Mouse (Mus musculus): ENCODE data around the gene Ptprc.
A peak's percentile ranks its signal among the peaks of the same experiment; 100 is the strongest.

Gene Ptprc

DNA sequence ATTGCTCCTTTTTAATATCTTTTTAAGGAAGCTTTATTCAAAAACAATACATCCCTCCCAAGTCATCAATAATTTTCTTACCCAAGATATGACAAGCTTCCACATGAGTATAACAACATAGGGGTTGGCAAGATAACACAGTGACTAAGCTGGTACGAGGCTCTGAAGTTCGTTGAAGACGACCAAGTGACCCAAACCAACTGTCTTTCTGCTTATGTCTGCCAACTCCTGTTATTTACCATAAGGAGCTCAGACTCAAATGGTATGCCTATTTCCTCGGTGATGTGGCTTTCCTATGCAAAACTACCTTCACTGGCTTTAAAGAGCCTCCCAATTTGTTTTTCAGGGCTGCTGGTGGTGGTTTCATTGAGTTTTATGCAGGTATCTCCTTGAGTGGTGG is at the start of gene Ptprc:
Gene Ptprc, minus strand, starts transcription at position 215 of the 400 bp plus-strand sequence.
- no peak for DNase-seq (ENCODE audit: low read depth, low spot score)

DNA sequence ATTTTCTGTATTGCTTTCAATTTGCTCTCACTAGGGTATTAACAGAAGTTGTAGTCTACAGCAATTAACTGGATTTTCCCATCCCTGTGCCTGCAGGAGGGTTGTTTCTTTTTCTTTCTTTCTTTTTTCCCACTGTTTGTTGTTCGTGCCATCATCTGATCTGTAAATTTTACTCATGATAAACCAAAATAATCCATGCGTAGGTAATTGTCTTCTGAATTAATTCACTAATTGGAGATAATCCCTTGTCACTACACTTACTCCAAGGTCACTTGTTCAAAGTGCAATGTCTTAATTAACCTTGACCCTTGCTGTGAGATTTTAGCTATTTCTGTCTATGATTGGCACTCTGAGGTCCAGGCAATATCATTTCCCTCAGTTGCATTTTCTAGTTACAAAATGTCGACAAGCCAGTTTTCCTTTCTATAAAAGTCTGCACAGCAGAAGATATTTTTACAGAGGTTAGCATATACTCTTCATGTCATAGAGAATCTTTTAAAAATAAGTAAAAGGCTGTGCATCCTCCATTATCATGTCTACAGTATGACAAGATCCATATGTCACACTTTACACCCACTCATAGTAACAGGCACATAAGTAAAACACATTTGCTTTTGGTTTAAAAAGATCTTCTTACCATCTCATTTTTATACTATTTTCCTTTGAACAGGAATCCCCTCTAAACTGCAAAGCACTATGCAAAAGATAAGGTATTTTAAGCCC is 39.4 kb upstream of the Ptprc start:
- DNase-seq (ENCODE audit: low read depth, low spot score), result no peak

DNA sequence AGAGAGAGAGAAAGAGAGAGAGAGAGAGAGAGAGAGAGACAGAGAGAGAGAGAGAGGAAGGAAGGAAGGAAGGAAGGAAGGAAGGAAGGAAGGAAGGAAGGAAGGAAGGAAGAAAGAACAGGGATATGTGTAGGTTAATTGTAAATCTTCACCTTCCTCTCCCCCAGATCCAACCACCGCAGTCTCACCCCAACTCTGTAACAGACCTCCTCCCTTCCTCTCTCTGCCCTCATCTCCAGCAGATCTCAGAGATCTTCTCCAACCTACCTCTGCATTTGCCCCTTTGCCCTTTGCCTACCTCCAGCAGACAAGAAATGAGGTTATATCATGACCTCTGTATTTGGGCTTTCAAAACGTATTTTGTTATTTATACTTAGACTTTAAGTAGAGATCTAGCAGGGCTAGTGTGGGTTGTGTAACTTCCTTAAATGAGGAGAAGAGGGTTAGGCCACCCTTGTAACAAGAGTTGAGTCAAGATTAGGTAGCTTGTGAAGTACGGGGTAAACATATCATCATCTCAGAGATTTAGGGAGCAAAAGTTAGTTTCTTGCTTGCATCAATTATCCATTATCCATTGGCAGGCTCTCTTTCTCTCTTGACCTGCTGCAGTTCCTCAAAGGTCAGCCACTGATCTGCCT is 35.0 kb upstream of the Ptprc start:
- no peak for DNase-seq (ENCODE audit: low read depth, low spot score)

DNA sequence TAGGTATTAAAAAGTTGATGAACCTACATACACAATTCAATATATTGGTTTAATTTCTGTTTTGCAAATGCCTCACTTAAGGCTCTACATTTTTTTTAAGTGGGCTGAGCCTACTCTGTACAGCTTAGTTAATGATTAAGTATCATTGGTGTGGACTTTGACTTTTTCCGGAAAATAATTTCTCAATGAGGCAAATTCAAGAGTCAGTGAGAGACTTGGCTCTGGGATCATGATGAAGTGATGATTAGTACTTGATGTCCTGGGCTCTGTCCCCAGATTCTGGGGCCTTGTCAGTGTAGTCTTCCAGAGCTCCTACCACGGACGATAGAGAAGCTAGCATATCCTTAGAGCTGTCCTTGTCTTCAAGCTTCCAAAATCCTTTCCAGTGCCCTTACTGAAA is 34.2 kb upstream of the Ptprc start:
- no peak for DNase-seq (ENCODE audit: low read depth, low spot score)

DNA sequence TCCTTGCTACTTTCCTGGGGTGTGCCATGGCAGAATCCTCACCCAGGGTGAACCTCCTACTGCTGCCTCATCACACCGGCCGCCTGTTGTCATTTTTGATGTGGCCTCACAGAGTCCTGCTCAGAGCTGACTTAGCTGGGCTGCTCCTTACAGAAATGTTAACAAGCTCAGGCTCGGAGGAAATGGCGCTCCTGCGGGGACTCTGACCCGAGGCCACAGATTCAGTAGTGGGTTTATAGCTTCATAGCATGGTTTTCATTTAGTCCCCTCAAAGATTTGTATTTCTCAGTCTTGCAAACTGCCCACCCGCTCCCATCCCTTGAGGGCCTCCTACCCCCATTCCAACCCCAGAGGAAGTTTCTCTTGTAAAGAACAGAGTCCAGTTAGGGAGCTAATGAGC is 30.5 kb upstream of the Ptprc start:
- DNase-seq (ENCODE audit: low read depth, low spot score), result peak; percentile 46

DNA sequence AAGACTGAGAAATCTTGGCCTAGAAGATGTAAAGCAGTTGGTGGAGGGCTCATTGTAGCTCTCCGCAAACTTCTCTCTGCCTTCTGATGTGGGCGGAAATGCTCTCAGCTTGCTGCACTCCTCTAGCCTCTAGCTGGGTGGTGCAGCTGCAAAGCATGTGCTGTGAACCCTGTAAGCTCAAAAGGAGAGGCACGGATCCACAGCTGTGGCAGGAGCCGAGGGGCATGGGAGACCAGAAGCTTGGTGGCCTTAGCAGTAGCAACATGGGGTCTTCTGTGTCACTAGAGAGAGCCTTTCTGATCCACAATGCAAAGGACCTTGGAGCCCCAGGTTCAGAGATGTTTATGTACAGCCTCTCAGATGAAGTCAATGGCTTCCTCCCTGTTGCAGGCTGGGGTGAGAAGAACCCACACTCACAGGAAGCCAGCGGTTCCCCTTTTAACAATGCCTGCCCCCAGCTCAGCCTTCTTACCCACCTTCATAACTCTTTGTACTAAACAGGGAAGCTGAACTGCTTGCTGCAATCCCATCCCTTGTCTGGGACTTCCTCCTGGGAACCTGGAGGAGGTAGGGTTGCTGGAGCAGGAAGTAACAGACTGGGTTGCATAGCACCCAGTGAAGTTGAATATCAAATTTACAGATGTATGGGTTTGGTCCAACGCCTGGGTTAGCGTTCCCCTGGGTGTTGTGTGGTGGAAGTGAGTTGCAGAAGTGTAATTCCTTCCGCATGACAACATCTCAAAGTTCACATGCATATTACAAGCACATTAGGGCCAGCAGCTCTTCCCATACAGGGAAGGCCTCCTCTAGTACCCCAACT is 16.4 kb upstream of the Ptprc start:
- DNase-seq (ENCODE audit: low read depth, low spot score), result no peak

DNA sequence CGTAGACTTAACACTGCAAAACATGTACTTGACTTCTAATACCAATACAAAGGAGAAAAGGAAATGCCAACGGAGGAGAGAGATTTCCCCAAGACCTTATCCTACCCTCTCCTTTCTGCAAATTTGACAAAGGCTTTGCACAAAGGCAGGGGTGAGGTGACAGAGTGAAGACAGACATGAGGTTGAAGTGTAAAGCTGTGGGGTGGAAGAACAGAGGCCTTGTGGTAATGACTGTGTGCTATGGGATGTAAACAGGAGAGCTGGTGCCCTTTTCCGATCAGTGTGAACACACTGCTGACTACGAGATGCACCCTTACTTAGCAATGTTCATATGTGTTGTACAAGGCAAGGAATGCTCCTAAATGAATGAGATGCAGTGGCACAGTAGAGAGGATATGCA is 12.6 kb upstream of the Ptprc start:
- no peak for DNase-seq (ENCODE audit: low read depth, low spot score)

DNA sequence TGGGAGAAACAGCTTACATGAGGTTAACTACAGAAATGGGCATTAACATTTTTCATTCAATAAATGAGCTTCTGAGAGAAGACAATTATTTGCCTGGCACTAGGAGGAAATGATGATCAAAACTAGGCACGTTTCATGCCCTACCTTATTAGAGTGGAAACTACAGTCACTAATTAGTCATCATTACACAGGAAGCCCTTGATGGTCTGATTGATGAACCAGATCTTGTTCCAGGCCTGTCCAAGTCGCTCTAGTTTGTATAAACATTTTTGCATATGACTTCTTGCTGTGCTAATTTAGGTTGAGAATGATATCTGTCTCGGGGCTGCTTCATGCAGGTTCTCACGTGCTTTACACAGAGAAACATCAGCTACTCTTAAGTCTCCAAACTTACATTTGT is 10.4 kb upstream of the Ptprc start:
- DNase-seq (ENCODE audit: low read depth, low spot score), result no peak

DNA sequence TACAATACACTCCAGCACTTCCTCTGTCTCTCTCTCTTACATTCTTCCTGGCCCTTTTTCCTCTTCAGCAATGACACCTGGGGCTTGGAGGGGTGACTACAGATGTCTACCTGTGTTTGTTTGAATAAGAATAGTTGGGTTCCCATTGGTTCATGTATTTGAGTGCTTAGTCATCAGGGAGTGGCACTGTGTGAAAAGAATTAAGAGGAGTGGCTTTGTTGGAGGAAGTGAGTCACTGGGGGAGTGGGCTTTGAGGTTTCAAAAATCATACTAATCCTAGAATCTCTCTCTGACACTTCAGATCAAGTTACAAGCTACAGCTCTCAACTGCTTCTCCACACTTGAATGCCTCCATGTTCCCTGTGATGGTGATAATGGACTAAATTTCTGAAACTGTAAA is 4.6 kb upstream of the Ptprc start:
- DNase-seq (ENCODE audit: low read depth, low spot score), result peak; percentile 71

DNA sequence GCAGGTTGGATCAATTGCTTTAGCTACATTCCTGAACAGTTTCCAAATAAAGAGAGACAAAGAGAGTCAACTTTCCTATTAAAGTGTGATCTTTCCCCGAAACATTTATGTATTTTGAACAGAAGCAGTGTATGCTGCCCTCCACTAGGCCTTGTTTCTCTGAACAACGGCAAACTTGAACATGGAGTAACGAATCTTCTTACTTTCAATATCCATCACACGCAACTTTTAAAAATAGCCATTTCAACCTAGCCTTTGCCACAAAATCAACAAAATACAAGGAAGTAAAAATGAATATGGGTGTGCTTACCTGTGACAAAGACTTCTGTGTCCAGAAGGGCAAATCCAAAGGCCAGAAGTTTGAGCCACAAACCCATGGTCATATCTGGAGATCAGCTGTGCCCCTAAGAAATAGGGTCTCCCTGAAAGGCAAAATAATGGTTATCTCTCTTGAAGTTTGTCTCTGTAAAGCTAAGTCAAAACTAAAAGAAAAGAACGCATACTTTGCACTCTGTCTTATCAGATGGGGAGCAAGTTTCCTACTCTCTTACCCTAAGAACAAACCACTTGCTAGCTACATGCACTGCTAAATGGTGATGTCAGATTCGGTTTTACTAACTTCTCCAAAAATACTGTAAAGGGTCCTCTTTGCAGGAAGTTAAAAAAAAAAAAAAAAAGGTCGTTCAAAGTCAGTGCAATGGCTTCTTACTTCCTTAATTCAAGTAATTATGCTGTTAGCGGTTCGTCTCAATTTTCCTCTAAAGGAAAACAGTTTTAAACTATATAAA is 609 bp downstream of the Ptprc start:
- DNase-seq (ENCODE audit: low read depth, low spot score), result no peak

DNA sequence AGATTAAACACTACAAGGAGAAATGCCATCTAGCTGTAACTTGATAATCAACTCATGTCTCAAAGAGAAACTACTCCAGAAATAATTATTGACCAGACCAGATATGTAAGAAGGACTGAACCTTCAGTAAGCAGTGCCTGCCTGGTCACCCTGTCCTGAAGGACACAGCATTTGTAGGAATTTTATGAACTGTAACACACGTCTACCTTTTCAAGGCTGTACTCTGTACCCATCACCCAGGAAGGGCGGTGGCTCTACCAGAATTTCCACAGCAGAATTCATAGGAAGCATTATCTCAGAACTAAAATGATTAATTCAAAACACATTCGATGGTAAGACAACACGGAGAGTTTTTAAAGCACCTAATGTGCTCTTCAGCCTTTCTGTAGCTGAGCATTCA is 1.4 kb downstream of the Ptprc start:
- DNase-seq (ENCODE audit: low read depth, low spot score), result no peak

DNA sequence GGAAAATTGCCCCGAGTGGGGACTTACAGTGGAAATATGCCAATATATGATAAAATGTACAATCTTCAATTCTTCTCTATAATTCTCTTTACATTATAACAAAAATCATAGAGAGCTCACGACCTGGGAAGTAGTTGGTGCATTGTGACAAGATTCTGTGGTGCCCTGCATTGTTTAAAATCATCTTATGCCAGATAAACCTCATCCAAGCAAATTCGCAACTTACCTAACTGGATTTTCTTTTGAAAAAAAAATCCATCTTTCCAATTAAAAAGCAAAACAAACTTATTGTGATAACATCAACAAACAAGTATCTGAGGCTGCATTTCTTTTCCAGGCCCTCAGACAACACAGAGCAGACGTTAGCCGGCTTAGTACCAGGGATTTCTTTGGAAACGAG is 1.8 kb downstream of the Ptprc start:
- DNase-seq (ENCODE audit: low read depth, low spot score), result no peak

DNA sequence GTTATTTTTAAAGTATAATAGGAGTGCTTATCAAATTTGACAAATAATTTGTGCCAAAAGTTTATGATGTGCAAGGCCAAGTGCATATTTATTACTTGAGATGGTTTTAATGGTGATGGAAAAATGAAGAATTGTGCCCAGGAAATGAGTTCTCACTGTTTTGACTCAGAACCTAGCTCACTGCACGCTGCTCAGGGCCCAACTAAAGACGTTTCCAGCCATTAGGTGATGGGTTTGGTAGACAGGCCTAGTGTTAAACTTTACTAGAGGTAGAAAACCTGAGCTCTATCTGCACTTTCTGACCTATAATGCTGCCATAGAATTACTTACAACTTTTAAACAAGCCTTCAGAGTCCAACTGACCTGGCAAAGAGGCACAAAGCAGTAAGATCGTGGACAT is 3.0 kb downstream of the Ptprc start:
- no peak for DNase-seq (ENCODE audit: low read depth, low spot score)

DNA sequence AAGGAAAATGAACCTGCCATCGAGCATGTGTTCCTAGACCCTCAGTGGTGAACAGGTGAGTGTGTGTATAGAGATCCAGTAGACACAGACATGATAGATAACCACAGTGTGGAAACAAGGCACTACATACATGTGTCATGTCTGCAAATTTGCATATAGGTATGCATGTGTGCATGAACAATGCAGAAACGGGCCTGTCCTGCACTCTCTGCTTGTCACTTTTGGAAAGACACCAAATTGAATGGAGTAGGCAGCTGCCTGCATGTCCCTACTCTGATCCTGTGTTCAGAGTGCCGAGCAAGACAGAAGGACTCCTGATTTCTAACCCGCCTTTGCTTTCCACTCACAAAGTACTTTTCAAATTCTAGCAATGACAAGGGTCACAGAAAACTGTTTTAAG is 3.4 kb downstream of the Ptprc start:
- no peak for DNase-seq (ENCODE audit: low read depth, low spot score)

DNA sequence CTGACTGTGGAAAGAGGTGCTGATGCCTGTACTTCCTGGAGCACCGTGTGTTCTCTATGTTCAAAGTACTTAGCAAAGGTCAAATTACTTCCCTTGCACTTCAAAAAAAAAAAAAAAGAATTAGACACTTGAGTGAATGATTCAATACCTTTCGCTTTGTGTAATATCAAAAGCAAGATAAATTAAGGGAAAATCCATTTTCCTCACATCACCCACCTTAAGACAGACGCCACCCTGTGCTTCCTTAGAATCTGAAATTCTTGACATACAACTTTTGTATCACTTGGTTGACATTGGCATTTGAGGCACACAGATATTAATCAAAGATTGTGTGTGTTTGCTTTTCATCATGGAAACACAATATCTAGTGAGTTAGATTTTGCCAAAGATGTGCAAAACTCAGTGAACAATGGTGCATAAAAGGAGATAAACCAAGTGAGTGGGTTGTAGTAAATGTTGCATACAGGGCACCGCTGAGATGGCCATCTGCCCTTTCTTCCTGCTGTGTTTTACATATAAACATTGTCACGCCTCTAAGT is 9.2 kb downstream of the Ptprc start:
- no peak for DNase-seq (ENCODE audit: low read depth, low spot score)

DNA sequence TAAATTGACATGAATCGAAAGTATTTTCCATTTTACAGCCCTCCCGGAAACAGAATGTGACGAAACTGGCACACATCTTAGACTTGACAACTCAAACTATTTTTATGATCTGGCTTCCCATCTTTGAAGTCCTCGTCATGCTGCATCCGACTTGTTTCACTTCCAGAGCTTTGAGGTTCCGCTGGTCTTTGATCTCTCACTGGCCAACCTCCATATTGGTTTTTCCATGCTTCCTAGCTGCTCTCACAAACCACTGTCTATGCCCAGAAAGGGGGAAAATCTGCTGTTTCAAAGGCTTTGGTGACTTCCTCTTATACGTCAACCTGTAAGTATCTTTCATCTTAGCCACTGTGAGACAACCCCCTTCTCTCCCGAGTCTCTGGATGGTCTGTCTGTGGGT is 12.9 kb downstream of the Ptprc start:
- no peak for DNase-seq (ENCODE audit: low read depth, low spot score)

DNA sequence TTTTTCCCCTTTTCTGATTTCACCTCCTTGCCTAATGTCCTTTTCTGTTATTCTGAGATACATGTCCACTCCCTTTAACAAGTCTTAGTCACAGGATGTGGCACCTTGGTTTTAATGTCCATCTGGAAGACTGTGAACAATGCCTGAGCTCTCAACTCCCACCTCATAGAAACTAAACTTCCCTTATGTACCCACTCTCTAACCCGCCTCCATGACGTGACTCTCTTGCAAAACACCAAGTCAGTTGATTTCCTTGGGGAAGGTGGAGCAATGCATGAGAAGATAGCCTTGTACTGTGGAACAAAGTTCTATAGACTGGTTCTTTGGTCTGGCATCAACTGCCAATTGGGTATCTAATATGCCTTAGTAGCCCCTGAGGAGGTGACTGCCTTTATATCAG is 16.6 kb downstream of the Ptprc start:
- DNase-seq (ENCODE audit: low read depth, low spot score), result no peak

DNA sequence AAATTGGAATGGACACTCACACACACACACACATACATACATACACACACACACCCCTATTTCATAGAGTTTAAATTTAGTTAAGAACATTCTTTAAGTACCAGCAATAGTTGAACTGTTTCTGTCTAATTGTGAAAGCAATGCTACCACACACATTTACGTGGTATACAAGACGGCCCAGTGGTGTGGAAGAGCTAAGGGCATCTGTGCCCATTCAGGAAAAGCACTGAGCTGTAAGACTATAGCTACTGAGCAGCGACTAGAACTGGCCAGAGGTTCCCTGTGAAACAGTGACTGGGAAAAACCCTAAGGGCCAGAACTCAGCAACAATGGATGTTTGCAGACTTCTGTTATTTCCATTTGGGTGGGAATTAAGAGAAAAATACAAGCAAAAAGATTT is 17.3 kb downstream of the Ptprc start:
- DNase-seq (ENCODE audit: low read depth, low spot score), result no peak

DNA sequence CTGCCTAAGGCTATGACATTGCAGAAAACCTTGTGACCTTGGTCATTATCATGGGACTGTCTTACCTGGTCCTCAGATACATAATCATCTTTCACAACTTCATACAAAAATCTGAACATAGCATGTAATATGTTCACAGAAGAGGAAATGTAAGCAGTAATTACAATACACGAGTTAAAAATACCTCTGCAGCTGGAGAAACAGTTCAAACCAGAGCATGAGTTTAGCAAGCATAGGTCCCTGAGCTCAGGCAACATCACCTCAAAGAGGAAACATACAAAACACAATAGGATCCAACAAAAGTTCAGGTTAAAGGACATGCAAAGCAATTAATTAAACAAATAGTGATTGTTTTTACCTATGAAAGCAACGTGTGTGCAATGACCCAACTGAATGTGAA is 17.8 kb downstream of the Ptprc start:
- no peak for DNase-seq (ENCODE audit: low read depth, low spot score)

DNA sequence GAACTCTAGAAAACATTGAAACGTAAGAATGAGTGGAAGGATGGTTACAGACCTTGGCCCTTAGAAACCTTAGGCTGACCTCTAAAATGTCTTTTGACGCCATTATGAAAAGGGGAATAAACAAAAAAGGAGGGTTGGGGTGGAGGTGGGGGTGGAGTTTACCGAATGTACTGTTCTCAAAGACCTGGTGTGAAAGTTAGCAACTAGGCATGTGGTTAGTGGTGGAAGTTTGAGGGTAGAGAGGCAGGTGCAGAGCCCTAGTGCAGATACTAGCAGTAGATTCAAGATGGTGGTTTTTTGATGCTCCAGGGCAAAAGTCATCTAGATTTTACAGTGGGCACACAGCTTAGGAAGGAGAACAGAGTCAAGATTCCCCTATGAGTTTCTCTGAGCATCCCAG is 18.5 kb downstream of the Ptprc start:
- no peak for DNase-seq (ENCODE audit: low read depth, low spot score)

DNA sequence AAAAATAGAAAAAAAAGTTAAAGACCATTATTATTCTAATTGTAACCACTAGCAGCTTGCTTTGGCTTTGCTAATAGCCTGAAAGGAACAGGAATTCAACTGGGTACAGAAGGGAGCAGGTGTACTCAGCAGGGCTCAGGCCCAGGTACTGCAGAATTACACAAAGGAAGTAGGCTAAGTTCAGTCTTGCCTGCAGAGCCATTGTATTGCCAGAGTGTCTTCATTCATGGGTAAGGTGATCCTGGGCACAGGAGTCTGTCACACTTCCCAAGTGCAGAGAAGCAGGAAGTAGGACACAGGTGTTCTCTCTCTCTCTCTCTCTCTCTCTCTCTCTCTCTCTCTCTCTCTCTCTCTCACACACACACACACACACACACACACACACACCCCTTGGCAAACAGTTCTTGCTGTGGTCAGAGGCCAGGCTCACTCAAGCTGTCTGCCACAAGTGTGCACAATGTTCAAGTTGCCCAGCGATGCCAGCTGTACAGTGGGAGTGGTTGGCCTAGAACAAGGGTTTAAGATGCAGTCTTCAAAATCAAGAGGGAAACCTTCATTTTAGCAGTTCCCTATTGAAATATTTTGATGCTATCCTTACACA is 21.2 kb downstream of the Ptprc start:
- peak; percentile 29 for DNase-seq (ENCODE audit: low read depth, low spot score)
